Mouse (Mus musculus) cerebral cortex, adult 2 months (tissue): Measurements from ENCODE around the gene H2-DMa.

Experiments
- WGBS: fragments of 180-500 bp; shearing (Covaris S2); methylation state at CpG from one replicate; pipeline ENCODE4 v1.1.7; 2018; 5-methylcytosine and 5-hydroxymethylcytosine counted together

H2-DMa gene

GRCm38 (mm10) chr17:34155534-34155933, 36.2 kb downstream of the H2-DMa start:
- 65% methylated on average over 5 of the region's 5 CpGs for WGBS

- WGBS: 60% methylated on average over 9 of the region's 9 CpGs
Observed at GRCm38 (mm10) chr17:34164202-34164895, 45.0 kb downstream of the H2-DMa start.

GRCm38 (mm10) chr17:34165033-34165730, 45.8 kb downstream of the H2-DMa start:
- 82% methylated on average over 6 of the region's 6 CpGs for WGBS

- WGBS: 2% methylated on average over 2 of the region's 2 CpGs
Observed at GRCm38 (mm10) chr17:34169279-34169678, 49.9 kb downstream of the H2-DMa start.

- WGBS: 23% methylated on average over 4 of the region's 4 CpGs
Observed at GRCm38 (mm10) chr17:34170487-34170876, 51.1 kb downstream of the H2-DMa start.

GRCm38 (mm10) chr17:34170877-34171498, 51.6 kb downstream of the H2-DMa start:
- WGBS: 35% methylated on average over 13 of the region's 13 CpGs

- 97% methylated on average over 5 of the region's 5 CpGs for WGBS
Observed at GRCm38 (mm10) chr17:34172528-34172927, 53.2 kb downstream of the H2-DMa start.

- WGBS: 80% methylated on average over 1 of the region's 1 CpGs
Observed at GRCm38 (mm10) chr17:34174075-34174474, 54.7 kb downstream of the H2-DMa start.

- WGBS: 68% methylated on average over 4 of the region's 4 CpGs
Observed at GRCm38 (mm10) chr17:34177179-34177578, 57.8 kb downstream of the H2-DMa start.

- 64% methylated on average over 6 of the region's 6 CpGs for WGBS
Observed at GRCm38 (mm10) chr17:34179019-34179418, 59.7 kb downstream of the H2-DMa start.

- WGBS: 78% methylated on average over 13 of the region's 13 CpGs
Observed at GRCm38 (mm10) chr17:34179913-34180859, 60.8 kb downstream of the H2-DMa start.

- WGBS: 82% methylated on average over 15 of the region's 15 CpGs
Observed at GRCm38 (mm10) chr17:34183564-34184219, 64.4 kb downstream of the H2-DMa start.

GRCm38 (mm10) chr17:34185526-34185925, 66.2 kb downstream of the H2-DMa start:
- 95% methylated on average over 9 of the region's 9 CpGs for WGBS

- 5% methylated on average over 14 of the region's 14 CpGs for WGBS
Observed at GRCm38 (mm10) chr17:34186885-34187260, 67.5 kb downstream of the H2-DMa start.

- WGBS: under 1% methylated on average over 46 of the region's 46 CpGs
Observed at GRCm38 (mm10) chr17:34187261-34187916, 68.0 kb downstream of the H2-DMa start, which contains the start of the genes Tap1 and Psmb9. Gene Tap1, plus strand, starts transcription at chr17:34187553. Gene Psmb9, minus strand, starts transcription at chr17:34187764.

GRCm38 (mm10) chr17:34188010-34188409, 68.7 kb downstream of the H2-DMa start:
- 9% methylated on average over 20 of the region's 20 CpGs for WGBS
